Mouse (Mus musculus): ENCODE data around the gene Fcho1.

- TF ChIP-seq POLR2A (IDR thresholded peaks at IDR 0.05; ENCODE audit: low read depth, low read length) (no peak), CTCF (IDR thresholded peaks at IDR 0.05; ENCODE audit: extremely low read depth, insufficient read length, insufficient replicate concordance, low read depth, low read length) (no peak)
Measured at GRCm38 (mm10) chr8:71666855-71667254, 58.7 kb downstream of the Fcho1 start.
